Mouse (Mus musculus) heart, embryonic 10.5 days (tissue): ENCODE data around the gene Fam178b. TPM values are rescaled to one million over a fixed set of nuclear protein-coding genes. Genes with fewer than 3 reads are reported as not detected.

Experiments
- DNase-seq: peaks from one replicate; pipeline ENCODE4 v3.0.0-alpha.2; 2017; ENCODE audit warnings: low spot score
- H3K27ac ChIP-seq: fragments of 300-500 bp; sonication (generic); 2 replicates; pipeline ENCODE4 v1.5.1; 2016; ENCODE audit warnings: mild to moderate bottlenecking
- H3K27me3 ChIP-seq: fragments of 300-500 bp; sonication (generic); 2 replicates; pipeline ENCODE4 v1.6.1; 2016; ENCODE audit warnings: mild to moderate bottlenecking; ENCODE audit not compliant: poor library complexity, insufficient read depth, severe bottlenecking
- H3K36me3 ChIP-seq: fragments of 300-500 bp; sonication (generic); 2 replicates; pipeline ENCODE4 v1.6.1; 2016; ENCODE audit warnings: mild to moderate bottlenecking, moderate library complexity
- H3K4me1 ChIP-seq: fragments of 300-500 bp; sonication (generic); 2 replicates; pipeline ENCODE4 v1.6.1; 2016; ENCODE audit warnings: mild to moderate bottlenecking
- H3K4me3 ChIP-seq: fragments of 300-500 bp; sonication (generic); 2 replicates; pipeline ENCODE4 v1.5.1; 2016; ENCODE audit warnings: mild to moderate bottlenecking, moderate library complexity
- H3K9me3 ChIP-seq: fragments of 300-500 bp; sonication (generic); 2 replicates; pipeline ENCODE4 v1.6.1; 2016; ENCODE audit warnings: mild to moderate bottlenecking, moderate library complexity
- WGBS: fragments of 180-500 bp; shearing (Covaris S2); methylation state at CpG from one replicate; pipeline ENCODE4 v1.1.7; 2016; 5-methylcytosine and 5-hydroxymethylcytosine counted together
- polyA plus RNA-seq: library from polyadenylated mRNA; unstranded; fragments of >200 nt; fragmentation: Nextera tagmentation; extraction: Ambion mirVana; gene quantifications from 2 replicates; pipeline ENCODE4 v1.2.1, GENCODE M21; 2016

The Fam178b gene
- polyA plus RNA-seq, 1 experiment from 2014 or later, result 1.8 TPM

- DNase-seq, result no peak
- Histone ChIP-seq H3K36me3 (no peaks in the 10 kb centered on the region), H3K27ac (peak overlapping the region; percentile 60), H3K4me1 (peaks cover 84% of the 10 kb centered on the region), H3K27me3 (no peaks in the 10 kb centered on the region), H3K4me3 (no peak overlapping the region), H3K9me3 (no peaks in the 10 kb centered on the region)
- 70% methylated on average over 13 of the region's 13 CpGs for WGBS
Observed at GRCm38 (mm10) chr1:36588476-36589450, 94.2 kb downstream of the Fam178b start.

GRCm38 (mm10) chr1:36587860-36588259 lies 95.1 kb downstream of the Fam178b start:
- Histone ChIP-seq H3K4me1 (peaks cover 88% of the 10 kb centered on the region), H3K27ac (peak overlapping the region; percentile 60), H3K36me3 (no peaks in the 10 kb centered on the region), H3K4me3 (no peak overlapping the region), H3K27me3 (no peaks in the 10 kb centered on the region), H3K9me3 (no peaks in the 10 kb centered on the region)
- DNase-seq, result no peak
- 91% methylated on average over 6 of the region's 6 CpGs for WGBS

GRCm38 (mm10) chr1:36586288-36586687 lies 96.7 kb downstream of the Fam178b start:
- peaks cover 89% of the 10 kb centered on the region for H3K4me1 ChIP-seq
- 43% methylated on average over 4 of the region's 4 CpGs for WGBS
- H3K27me3 ChIP-seq, result no peaks in the 10 kb centered on the region
- H3K27ac ChIP-seq, result peak overlapping the region; percentile 70
- H3K9me3 ChIP-seq, result no peaks in the 10 kb centered on the region
- H3K36me3 ChIP-seq, result no peaks in the 10 kb centered on the region
- H3K4me3 ChIP-seq, result no peak overlapping the region
- DNase-seq, result no peak

- 71% methylated on average over 8 of the region's 8 CpGs for WGBS
- Histone ChIP-seq H3K4me1 (peaks cover 88% of the 10 kb centered on the region), H3K9me3 (no peaks in the 10 kb centered on the region), H3K27ac (peak overlapping the region; percentile 92; the same call in 1 of the 2 replicates), H3K4me3 (no peak overlapping the region), H3K27me3 (no peaks in the 10 kb centered on the region), H3K36me3 (no peaks in the 10 kb centered on the region)
- DNase-seq, result no peak
Observed at GRCm38 (mm10) chr1:36583408-36584116, 99.4 kb downstream of the Fam178b start.

GRCm38 (mm10) chr1:36582211-36582610 lies 100.8 kb downstream of the Fam178b start:
- Histone ChIP-seq H3K27me3 (no peaks in the 10 kb centered on the region), H3K27ac (peak overlapping the region; percentile 92; the same call in 1 of the 2 replicates), H3K4me3 (no peak overlapping the region), H3K36me3 (no peaks in the 10 kb centered on the region), H3K4me1 (peaks cover 91% of the 10 kb centered on the region), H3K9me3 (no peaks in the 10 kb centered on the region)
- 54% methylated on average over 8 of the region's 8 CpGs for WGBS
- DNase-seq, result no peak

GRCm38 (mm10) chr1:36581260-36581659 lies 101.7 kb downstream of the Fam178b start:
- DNase-seq, result no peak
- peak overlapping the region; percentile 42; the same call in 1 of the 2 replicates for H3K4me3 ChIP-seq
- H3K36me3 ChIP-seq, result no peaks in the 10 kb centered on the region
- no peaks in the 10 kb centered on the region for H3K27me3 ChIP-seq
- H3K9me3 ChIP-seq, result no peaks in the 10 kb centered on the region
- WGBS, result 60% methylated on average over 5 of the region's 5 CpGs
- H3K4me1 ChIP-seq, result peaks cover 94% of the 10 kb centered on the region
- H3K27ac ChIP-seq, result peak overlapping the region; percentile 92

GRCm38 (mm10) chr1:36580384-36581207 lies 102.4 kb downstream of the Fam178b start:
- Histone ChIP-seq H3K36me3 (no peaks in the 10 kb centered on the region), H3K9me3 (no peaks in the 10 kb centered on the region), H3K4me3 (peak overlapping the region; percentile 42), H3K27me3 (no peaks in the 10 kb centered on the region), H3K4me1 (peaks cover 94% of the 10 kb centered on the region), H3K27ac (peak overlapping the region; percentile 92)
- 1% methylated on average over 17 of the region's 17 CpGs for WGBS
- DNase-seq, result peak; percentile 91

- DNase-seq, result no peak
- Histone ChIP-seq H3K4me3 (peak overlapping the region; percentile 42), H3K27me3 (no peaks in the 10 kb centered on the region), H3K4me1 (peaks cover 94% of the 10 kb centered on the region), H3K27ac (peak overlapping the region; percentile 92), H3K36me3 (no peaks in the 10 kb centered on the region), H3K9me3 (no peaks in the 10 kb centered on the region)
- WGBS, result 36% methylated on average over 6 of the region's 6 CpGs
Observed at GRCm38 (mm10) chr1:36579974-36580383, 103.0 kb downstream of the Fam178b start.

- Histone ChIP-seq H3K27me3 (no peaks in the 10 kb centered on the region), H3K4me3 (no peak overlapping the region), H3K9me3 (no peaks in the 10 kb centered on the region), H3K4me1 (peaks cover 83% of the 10 kb centered on the region), H3K36me3 (no peaks in the 10 kb centered on the region), H3K27ac (peak overlapping the region; percentile 44; the same call in 1 of the 2 replicates)
- 50% methylated on average over 6 of the region's 6 CpGs for WGBS
- no peak for DNase-seq
Observed at GRCm38 (mm10) chr1:36576991-36577675, 105.8 kb downstream of the Fam178b start.

GRCm38 (mm10) chr1:36575347-36575746 lies 107.6 kb downstream of the Fam178b start:
- H3K36me3 ChIP-seq, result no peaks in the 10 kb centered on the region
- no peaks in the 10 kb centered on the region for H3K27me3 ChIP-seq
- 0 out of 2 replicates have a peak overlapping the region, but pooled peaks have one; percentile 53 for H3K27ac ChIP-seq
- H3K9me3 ChIP-seq, result no peaks in the 10 kb centered on the region
- H3K4me3 ChIP-seq, result no peak overlapping the region
- DNase-seq, result no peak
- 53% methylated on average over 6 of the region's 6 CpGs for WGBS
- peaks cover 82% of the 10 kb centered on the region for H3K4me1 ChIP-seq

- H3K27ac ChIP-seq, result peak overlapping the region; percentile 12; the same call in 1 of the 2 replicates
- H3K9me3 ChIP-seq, result no peaks in the 10 kb centered on the region
- H3K4me1 ChIP-seq, result peaks cover 82% of the 10 kb centered on the region
- no peaks in the 10 kb centered on the region for H3K27me3 ChIP-seq
- H3K36me3 ChIP-seq, result no peaks in the 10 kb centered on the region
- 80% methylated on average over 5 of the region's 5 CpGs for WGBS
- no peak for DNase-seq
- H3K4me3 ChIP-seq, result no peak overlapping the region
Observed at GRCm38 (mm10) chr1:36574196-36574955, 108.6 kb downstream of the Fam178b start.
